Mouse (Mus musculus) splenic B cell, adult 2 months (primary cell): ENCODE results near the gene Cd300ld3.

ENCODE experiments used
- DNase-seq: peaks from one replicate; pipeline ENCODE4 v3.0.0-alpha.2; 2011; ENCODE audit warnings: low read depth, low spot score
- H3K27me3 ChIP-seq: 2 replicates; pipeline ENCODE4 v1.6.1; 2012; ENCODE audit warnings: mild to moderate bottlenecking, low read length, moderate library complexity, mixed read lengths; ENCODE audit not compliant: control insufficient read depth, poor library complexity, insufficient read depth, severe bottlenecking
- H3K36me3 ChIP-seq: 2 replicates; pipeline ENCODE4 v1.6.1; 2012; ENCODE audit warnings: mild to moderate bottlenecking, low read length, moderate library complexity, mixed read lengths; ENCODE audit not compliant: control insufficient read depth, poor library complexity, insufficient read depth, severe bottlenecking

Cd300ld3 gene

DNA sequence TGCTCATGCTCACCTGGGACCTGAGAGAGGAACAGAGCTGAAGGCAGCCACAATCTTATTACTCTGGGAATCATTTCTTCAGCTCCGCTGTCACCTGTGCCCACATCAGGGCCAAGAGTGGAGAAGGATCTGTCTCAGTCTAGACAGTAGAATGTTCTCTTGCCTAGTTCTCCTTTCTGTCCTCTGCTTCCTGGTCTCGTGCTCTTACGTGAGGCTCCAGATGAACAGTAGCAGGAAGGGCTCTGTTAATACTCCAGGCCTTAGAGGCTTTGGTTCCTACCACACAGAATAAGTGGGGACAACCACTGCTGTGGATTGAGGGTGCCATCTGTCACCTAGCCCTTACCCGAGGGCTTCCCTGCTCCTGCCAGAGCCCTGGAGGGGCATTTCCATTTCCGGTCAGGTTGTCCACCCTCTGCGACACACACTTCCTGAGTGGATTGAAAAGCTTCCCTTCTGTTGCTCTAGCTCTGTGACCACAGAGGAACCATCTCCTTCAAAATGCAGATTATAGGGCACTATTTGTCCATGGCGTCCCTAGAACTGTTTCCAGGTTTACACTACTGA lies 46.7 kb downstream of the Cd300ld3 start, which contains the start of gene Cd300c2:
Gene Cd300c2 (minus strand): TSS at position 407 of the 567 bp plus-strand sequence.
- Histone ChIP-seq H3K36me3 (no peaks in the 10 kb centered on the region), H3K27me3 (no peaks in the 10 kb centered on the region)
- DNase-seq, result no peak
